Mouse (Mus musculus) C2C12 (cell line): Measurements from ENCODE around the gene L3hypdh.

Experiments
- CTCF ChIP-seq: IDR thresholded peaks from one replicate; pipeline ENCODE4 v1.5.1; 2011; ENCODE audit not compliant: control insufficient read depth, insufficient read depth, insufficient read length
- FOSL1 ChIP-seq: IDR thresholded peaks from one replicate; pipeline ENCODE4 v1.8.0; 2011; ENCODE audit warnings: mild to moderate bottlenecking, low read length; ENCODE audit not compliant: poor library complexity, insufficient read depth, severe bottlenecking
- MAX ChIP-seq: IDR thresholded peaks from one replicate; pipeline ENCODE4 v1.6.1; 2011; ENCODE audit warnings: mild to moderate bottlenecking, control low read depth
- USF1 ChIP-seq: IDR thresholded peaks from one replicate; pipeline ENCODE4 v1.6.1; 2011; ENCODE audit warnings: low read depth, mild to moderate bottlenecking, control low read depth, moderate library complexity

- TF ChIP-seq CTCF, result no peak
- no peak for TF ChIP-seq USF1
- no peak for TF ChIP-seq MAX
- TF ChIP-seq FOSL1, result no peak
These were observed 45.7 kb downstream of the L3hypdh start for GRCm38 (mm10) chr12:72039501-72039900.
